Mouse (Mus musculus) adrenal gland, postnatal 0 days (tissue): Measurements from ENCODE around the gene Fgf7. TPM values are rescaled to one million over a fixed set of nuclear protein-coding genes. Genes with fewer than 3 reads are reported as not detected.

Experiments
- polyA plus RNA-seq: library from polyadenylated mRNA; unstranded; fragments of >200 nt; fragmentation: Nextera tagmentation; extraction: Ambion mirVana; gene quantifications from 2 replicates; pipeline ENCODE4 v1.2.1, GENCODE M21; 2015

Fgf7 gene
- 1.8 and 2.4 TPM in 2 replicates for polyA plus RNA-seq

DNA sequence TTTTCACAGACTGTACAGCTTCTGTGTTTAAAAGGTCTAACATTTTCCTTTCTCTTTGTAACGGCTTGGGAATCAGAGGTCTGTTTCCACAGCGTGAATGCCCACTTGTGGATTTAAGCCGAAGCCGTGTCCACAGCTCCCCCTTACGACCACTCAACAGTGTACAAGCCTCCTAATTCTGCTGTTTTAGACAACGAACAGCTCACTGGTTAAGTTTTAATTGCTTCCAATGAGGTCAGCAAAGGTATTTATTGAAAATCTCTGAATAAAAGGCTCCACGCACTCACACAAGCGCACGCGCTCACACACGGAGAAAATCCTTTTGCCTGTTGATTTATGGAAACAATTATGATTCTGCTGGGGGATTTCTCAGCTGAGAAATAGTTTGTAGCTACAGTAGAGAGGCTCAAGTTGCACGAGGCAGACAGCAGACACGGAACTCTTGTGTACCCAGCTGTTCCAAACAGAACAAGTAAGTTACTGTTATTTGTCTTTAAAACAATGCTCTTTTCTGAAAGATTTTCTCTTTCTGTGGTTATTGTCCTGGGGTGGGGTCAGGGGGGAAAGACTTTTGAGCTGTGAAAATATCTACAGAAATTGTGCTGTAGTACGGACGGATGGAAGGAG lies at the start of gene Fgf7:
Fgf7 (plus strand) TSS at position 280 of the 627 bp plus-strand sequence.

Other genes with a start within 250 kb of the Fgf7 start
- 35.6 and 59.7 TPM in 2 replicates for gene Galk2, start 175.5 kb upstream of the Fgf7 start, polyA plus RNA-seq
- gene Cops2, start 175.5 kb upstream of the Fgf7 start, polyA plus RNA-seq = 101 and 129 TPM in 2 replicates
- 0.09 TPM in 1 of 2 replicates, not detected in the other for gene Fam227b, start 117.3 kb downstream of the Fgf7 start, polyA plus RNA-seq
- gene Dtwd1, start 117.5 kb downstream of the Fgf7 start, polyA plus RNA-seq = 28.3 and 31.2 TPM in 2 replicates
- not detected in 2 replicates for gene Gm17555, start 180.4 kb downstream of the Fgf7 start, polyA plus RNA-seq